Mouse (Mus musculus) stomach, embryonic 14.5 days (tissue): ENCODE results near the gene Tuba3a. TPM values are rescaled to one million over a fixed set of nuclear protein-coding genes. Genes with fewer than 3 reads are reported as not detected.

ENCODE experiments used
- ATAC-seq: fragments of 200-750 bp; cut with Nextera tagmentation; 2 replicates; pipeline ENCODE4 v1.8.0; 2017; ENCODE audit warnings: low read depth, moderate TSS enrichment; ENCODE audit not compliant: insufficient number of reproducible peaks, insufficient read depth, low FRiP score
- H3K27ac ChIP-seq: fragments of 300-500 bp; sonication (generic); 2 replicates; pipeline ENCODE4 v1.5.1; 2014; ENCODE audit warnings: mild to moderate bottlenecking, low read length, moderate library complexity, mixed read lengths
- H3K27me3 ChIP-seq: fragments of 300-500 bp; sonication (generic); 2 replicates; pipeline ENCODE4 v1.6.1; 2014; ENCODE audit warnings: low read length, control low read depth, mixed read lengths; ENCODE audit not compliant: control insufficient read depth, insufficient read depth
- H3K36me3 ChIP-seq: fragments of 300-500 bp; sonication (generic); 2 replicates; pipeline ENCODE4 v1.6.1; 2014; ENCODE audit warnings: mild to moderate bottlenecking, control low read depth, low read length, moderate library complexity, mixed read lengths; ENCODE audit not compliant: control insufficient read depth, insufficient read depth
- H3K4me1 ChIP-seq: fragments of 300-500 bp; sonication (generic); 2 replicates; pipeline ENCODE4 v1.6.1; 2014; ENCODE audit warnings: low read length, control low read depth, mixed read lengths; ENCODE audit not compliant: control insufficient read depth, insufficient read depth
- H3K4me2 ChIP-seq: fragments of 300-500 bp; sonication (generic); replicated peaks from 2 replicates; pipeline ENCODE4 v1.6.1; 2014; ENCODE audit warnings: low read depth, low read length, control low read depth
- H3K4me3 ChIP-seq: fragments of 300-500 bp; sonication (generic); 2 replicates; pipeline ENCODE4 v1.5.1; 2014; ENCODE audit warnings: low read depth, low read length, control low read depth
- H3K9ac ChIP-seq: fragments of 300-500 bp; sonication (generic); replicated peaks from 2 replicates; pipeline ENCODE4 v1.6.1; 2014; ENCODE audit warnings: low read depth, mild to moderate bottlenecking, control low read depth, low read length, moderate library complexity, mixed read lengths
- H3K9me3 ChIP-seq: fragments of 300-500 bp; sonication (generic); 2 replicates; pipeline ENCODE4 v1.6.1; 2016; ENCODE audit warnings: low read depth, low read length, control low read depth; ENCODE audit not compliant: control insufficient read depth
- WGBS: fragments of 180-500 bp; shearing (Covaris S2); extraction: QIAGEN DNeasy Blood & Tissue Kit; methylation state at CpG from one replicate; pipeline ENCODE4 v1.1.7; 2014; 5-methylcytosine and 5-hydroxymethylcytosine counted together
- polyA plus RNA-seq: library from polyadenylated mRNA; unstranded; fragments of >200 nt; fragmentation: Nextera tagmentation; extraction: Ambion mirVana; gene quantifications from 2 replicates; pipeline ENCODE4 v1.2.1, GENCODE M21; 2014

Gene Tuba3a
- polyA plus RNA-seq, 1 experiment from 2014 or later, result not detected

GRCm38 (mm10) chr6:125253863-125254715 lies 31.8 kb downstream of the Tuba3a start:
- H3K4me3 ChIP-seq, result no peak overlapping the region
- no peaks in the 10 kb centered on the region for H3K4me1 ChIP-seq
- no peak for ATAC-seq
- H3K4me2 ChIP-seq, result no peak overlapping the region
- H3K27ac ChIP-seq, result no peak overlapping the region
- no peak overlapping the region for H3K9ac ChIP-seq
- H3K9me3 ChIP-seq, result no peaks in the 10 kb centered on the region
- no peaks in the 10 kb centered on the region for H3K27me3 ChIP-seq
- no peaks in the 10 kb centered on the region for H3K36me3 ChIP-seq
- 73% methylated on average over 14 of the region's 14 CpGs for WGBS

GRCm38 (mm10) chr6:125252711-125253110 lies 33.1 kb downstream of the Tuba3a start:
- 88% methylated on average over 8 of the region's 8 CpGs for WGBS
- no peak for ATAC-seq
- H3K27ac ChIP-seq, result no peak overlapping the region

GRCm38 (mm10) chr6:125252285-125252684 lies 33.6 kb downstream of the Tuba3a start:
- no peak overlapping the region for H3K9ac ChIP-seq
- no peaks in the 10 kb centered on the region for H3K9me3 ChIP-seq
- no peak overlapping the region for H3K4me3 ChIP-seq
- WGBS, result 82% methylated on average over 3 of the region's 3 CpGs
- H3K4me2 ChIP-seq, result no peak overlapping the region
- no peak overlapping the region for H3K27ac ChIP-seq
- ATAC-seq, result no peak
- no peaks in the 10 kb centered on the region for H3K27me3 ChIP-seq
- H3K36me3 ChIP-seq, result no peaks in the 10 kb centered on the region
- no peaks in the 10 kb centered on the region for H3K4me1 ChIP-seq

More at GRCm38 (mm10) chr6:125252711-125253110, 33.1 kb downstream of the Tuba3a start:
- Histone ChIP-seq H3K4me1 (no peaks in the 10 kb centered on the region), H3K9me3 (no peaks in the 10 kb centered on the region), H3K27me3 (no peaks in the 10 kb centered on the region), H3K4me2 (no peak overlapping the region), H3K4me3 (no peak overlapping the region), H3K36me3 (no peaks in the 10 kb centered on the region), H3K9ac (no peak overlapping the region)

- Histone ChIP-seq H3K9me3 (no peaks in the 10 kb centered on the region), H3K4me2 (no peak overlapping the region)
Measured at GRCm38 (mm10) chr6:125244551-125244950, 41.3 kb downstream of the Tuba3a start.

GRCm38 (mm10) chr6:125241566-125241965 lies 44.3 kb downstream of the Tuba3a start:
- H3K27me3 ChIP-seq, result no peaks in the 10 kb centered on the region
- no peak for ATAC-seq
- no peak overlapping the region for H3K4me2 ChIP-seq
- no peaks in the 10 kb centered on the region for H3K36me3 ChIP-seq
- 79% methylated on average over 8 of the region's 8 CpGs for WGBS
- no peak overlapping the region for H3K27ac ChIP-seq
- H3K9me3 ChIP-seq, result no peaks in the 10 kb centered on the region
- no peaks in the 10 kb centered on the region for H3K4me1 ChIP-seq
- H3K9ac ChIP-seq, result no peak overlapping the region
- H3K4me3 ChIP-seq, result no peak overlapping the region

More at GRCm38 (mm10) chr6:125244551-125244950, 41.3 kb downstream of the Tuba3a start:
- Histone ChIP-seq H3K27ac (no peak overlapping the region), H3K4me3 (no peak overlapping the region), H3K27me3 (no peaks in the 10 kb centered on the region), H3K36me3 (no peaks in the 10 kb centered on the region), H3K4me1 (no peaks in the 10 kb centered on the region), H3K9ac (no peak overlapping the region)
- ATAC-seq, result no peak
- WGBS, result 17% methylated on average over 1 of the region's 1 CpGs

GRCm38 (mm10) chr6:125240617-125241016 lies 45.2 kb downstream of the Tuba3a start:
- Histone ChIP-seq H3K4me3 (no peak overlapping the region), H3K36me3 (no peaks in the 10 kb centered on the region), H3K9me3 (no peaks in the 10 kb centered on the region)

GRCm38 (mm10) chr6:125239547-125239946 lies 46.3 kb downstream of the Tuba3a start:
- H3K4me3 ChIP-seq, result no peak overlapping the region
- no peaks in the 10 kb centered on the region for H3K27me3 ChIP-seq
- 97% methylated on average over 5 of the region's 5 CpGs for WGBS
- ATAC-seq, result no peak
- H3K4me2 ChIP-seq, result no peak overlapping the region
- no peak overlapping the region for H3K27ac ChIP-seq
- H3K36me3 ChIP-seq, result no peaks in the 10 kb centered on the region
- no peaks in the 10 kb centered on the region for H3K9me3 ChIP-seq
- no peak overlapping the region for H3K9ac ChIP-seq
- H3K4me1 ChIP-seq, result no peaks in the 10 kb centered on the region

More at GRCm38 (mm10) chr6:125240617-125241016, 45.2 kb downstream of the Tuba3a start:
- H3K27me3 ChIP-seq, result no peaks in the 10 kb centered on the region
- no peak overlapping the region for H3K27ac ChIP-seq
- no peak for ATAC-seq
- no peak overlapping the region for H3K9ac ChIP-seq
- WGBS, result 82% methylated on average over 5 of the region's 5 CpGs
- no peak overlapping the region for H3K4me2 ChIP-seq
- H3K4me1 ChIP-seq, result no peaks in the 10 kb centered on the region

- 54% methylated on average over 6 of the region's 6 CpGs for WGBS
- Histone ChIP-seq H3K4me2 (no peak overlapping the region), H3K4me1 (no peaks in the 10 kb centered on the region), H3K27me3 (no peaks in the 10 kb centered on the region), H3K36me3 (no peaks in the 10 kb centered on the region), H3K27ac (no peak overlapping the region), H3K9me3 (no peaks in the 10 kb centered on the region), H3K4me3 (no peak overlapping the region), H3K9ac (no peak overlapping the region)
- ATAC-seq, result no peak
Measured at GRCm38 (mm10) chr6:125238396-125238795, 47.4 kb downstream of the Tuba3a start.
